Mouse (Mus musculus) embryonic facial prominence, embryonic 12.5 days (tissue): ENCODE results near the gene Stx4a. TPM values are rescaled to one million over a fixed set of nuclear protein-coding genes. Genes with fewer than 3 reads are reported as not detected.
"Not testable (repeated sequence)": the region's sequence is repeated elsewhere in the genome, so short reads cannot be mapped to it uniquely, and the experiment has no call there.

Experiments used
- ATAC-seq: fragments of 200-750 bp; cut with Nextera tagmentation; 2 replicates; pipeline ENCODE4 v1.8.0; 2017; ENCODE audit not compliant: insufficient number of reproducible peaks, insufficient read depth, low FRiP score, low TSS enrichment
- H3K27ac ChIP-seq: fragments of 300-500 bp; sonication (generic); 2 replicates; pipeline ENCODE4 v1.5.1; 2016; ENCODE audit warnings: mild to moderate bottlenecking
- H3K27me3 ChIP-seq: fragments of 300-500 bp; sonication (generic); 2 replicates; pipeline ENCODE4 v1.6.1; 2016; ENCODE audit warnings: mild to moderate bottlenecking, moderate library complexity
- H3K36me3 ChIP-seq: fragments of 300-500 bp; sonication (generic); 2 replicates; pipeline ENCODE4 v1.6.1; 2016; ENCODE audit warnings: mild to moderate bottlenecking
- H3K4me1 ChIP-seq: fragments of 300-500 bp; sonication (generic); 2 replicates; pipeline ENCODE4 v1.6.1; 2016
- H3K4me2 ChIP-seq: fragments of 300-500 bp; sonication (generic); replicated peaks from 2 replicates; pipeline ENCODE4 v1.6.1; 2016; ENCODE audit warnings: mild to moderate bottlenecking, moderate library complexity
- H3K4me3 ChIP-seq: fragments of 300-500 bp; sonication (generic); 2 replicates; pipeline ENCODE4 v1.5.1; 2016; ENCODE audit warnings: mild to moderate bottlenecking
- H3K9ac ChIP-seq: fragments of 300-500 bp; sonication (generic); 2 replicates; pipeline ENCODE4 v1.6.1; 2016; ENCODE audit warnings: mild to moderate bottlenecking, moderate library complexity
- H3K9me3 ChIP-seq: fragments of 300-500 bp; sonication (generic); 2 replicates; pipeline ENCODE4 v1.6.1; 2016; ENCODE audit warnings: mild to moderate bottlenecking, moderate library complexity
- WGBS: fragments of 180-500 bp; shearing (Covaris S2); methylation state at CpG from one replicate; pipeline ENCODE4 v1.1.7; 2016; 5-methylcytosine and 5-hydroxymethylcytosine counted together
- polyA plus RNA-seq: library from polyadenylated mRNA; unstranded; fragments of >200 nt; fragmentation: Nextera tagmentation; extraction: Ambion mirVana; gene quantifications from 2 replicates; pipeline ENCODE4 v1.2.1, GENCODE M21; 2016

The Stx4a gene
- polyA plus RNA-seq, 1 experiment from 2014 or later = 41.5 TPM

DNA sequence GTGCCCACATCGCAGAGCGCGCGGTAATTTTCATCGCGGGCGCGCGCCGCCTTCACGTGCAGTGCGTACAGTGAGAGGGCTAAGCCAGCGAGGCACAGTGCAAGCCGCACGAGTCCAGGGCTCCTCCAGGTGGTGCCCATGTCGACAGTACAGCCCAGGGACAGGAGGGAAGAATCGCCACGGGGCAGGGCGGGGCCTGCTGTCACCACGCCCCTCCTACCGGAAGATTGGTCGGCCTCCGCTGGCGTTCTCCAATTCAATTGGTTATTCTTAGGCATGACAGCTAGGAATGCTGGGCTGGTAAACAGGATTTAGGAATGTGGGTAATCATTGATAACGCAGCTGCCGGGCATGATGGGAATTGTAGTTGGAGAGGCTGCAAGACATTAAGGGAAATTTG lies 71.3 kb downstream of the Stx4a start, which contains the start of the genes Gm21974 and Vkorc1:
Gene Gm21974 (minus strand): TSS at position 13 of the 400 bp plus-strand sequence.
Gene Vkorc1 (minus strand): TSS at position 176 of the 400 bp plus-strand sequence.
- peak; percentile 98 for ATAC-seq
- Histone ChIP-seq H3K36me3 (peaks cover 13% of the 10 kb centered on the region), H3K4me1 (peaks cover 10% of the 10 kb centered on the region; the same call in 1 of the 2 replicates), H3K4me2 (peak within 1 kb of the TSS; percentile 74), H3K27me3 (no peaks in the 10 kb centered on the region), H3K27ac (peak within 1 kb of the TSS; percentile 67), H3K4me3 (peak within 1 kb of the TSS; percentile 59), H3K9me3 (no peaks in the 10 kb centered on the region), H3K9ac (peak within 1 kb of the TSS; percentile 63)
- under 1% methylated on average over 26 of the region's 26 CpGs for WGBS

DNA sequence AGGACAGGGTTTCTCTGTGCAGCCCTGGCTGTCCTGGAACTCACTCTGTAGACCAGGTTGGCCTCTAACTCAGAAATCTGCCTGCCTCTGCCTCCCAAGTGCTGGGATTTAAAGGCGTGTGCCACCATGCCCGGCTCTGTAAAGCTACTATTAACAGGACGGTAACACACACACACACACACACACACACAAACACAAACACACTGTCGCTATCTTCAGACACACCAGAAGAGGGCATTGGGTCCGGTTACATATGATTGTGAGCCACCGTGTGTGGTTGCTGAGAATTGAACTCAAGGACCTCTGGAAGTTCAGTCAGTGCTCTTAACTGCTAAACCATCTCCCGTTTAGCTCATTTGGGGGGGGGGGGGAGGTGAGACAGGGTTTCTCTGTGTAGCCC lies 71.8 kb downstream of the Stx4a start:
- WGBS = 72% methylated on average over 7 of the region's 7 CpGs
- H3K9ac ChIP-seq, H3K9me3 ChIP-seq, ATAC-seq, H3K27me3 ChIP-seq: not testable (repeated sequence)
- Histone ChIP-seq H3K27ac (peak overlapping the region; percentile 32; the same call in 1 of the 2 replicates), H3K4me3 (peak overlapping the region; percentile 59; the same call in 1 of the 2 replicates), H3K4me1 (peaks cover 10% of the 10 kb centered on the region; the same call in 1 of the 2 replicates), H3K36me3 (peaks cover 13% of the 10 kb centered on the region), H3K4me2 (peak overlapping the region; percentile 74)

DNA sequence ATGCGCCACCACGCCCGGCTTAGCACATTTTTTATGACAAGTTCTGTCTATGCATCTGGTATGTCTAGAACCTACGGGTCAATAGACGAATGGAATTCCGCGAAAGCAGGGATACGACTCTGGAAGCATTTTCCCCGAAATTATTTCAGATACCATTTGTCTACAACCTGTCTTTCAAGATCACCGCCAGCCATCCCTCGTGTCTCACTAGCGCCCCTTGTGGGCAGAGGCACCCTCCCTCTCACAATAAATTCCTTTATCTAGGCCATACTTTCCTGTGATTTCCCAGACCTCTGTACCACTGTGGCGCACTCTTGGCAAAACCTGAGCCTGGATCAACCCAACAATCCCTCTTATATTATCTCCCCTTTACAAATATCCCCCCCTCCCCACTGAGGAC lies 72.3 kb downstream of the Stx4a start:
- Histone ChIP-seq H3K9ac (no peak overlapping the region), H3K4me1 (peaks cover 10% of the 10 kb centered on the region; the same call in 1 of the 2 replicates), H3K27ac (no peak overlapping the region), H3K4me2 (no peak overlapping the region), H3K4me3 (no peak overlapping the region), H3K27me3 (no peaks in the 10 kb centered on the region), H3K36me3 (peaks cover 13% of the 10 kb centered on the region), H3K9me3 (no peaks in the 10 kb centered on the region)
- ATAC-seq = no peak
- WGBS = 57% methylated on average over 13 of the region's 13 CpGs

DNA sequence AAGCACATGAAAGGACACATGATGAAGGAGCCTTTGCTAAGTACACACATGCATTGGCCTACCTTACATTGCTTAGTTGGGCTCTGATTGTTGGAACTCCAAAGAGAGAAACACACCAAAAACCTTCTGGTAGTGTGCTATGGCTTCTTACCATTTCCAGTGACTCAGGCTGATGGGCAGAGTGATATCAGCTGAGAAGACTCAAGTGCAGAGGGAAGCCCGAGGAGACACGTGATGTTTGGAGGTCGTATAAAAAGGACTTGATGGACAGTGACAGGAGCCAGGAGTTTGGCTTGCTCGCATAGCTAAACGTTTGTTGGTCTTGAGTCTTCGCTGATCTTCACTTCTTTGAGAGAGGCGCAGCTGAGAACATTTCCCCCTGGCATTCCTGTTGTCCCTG lies 73.4 kb downstream of the Stx4a start:
- no peak for ATAC-seq
- no peak overlapping the region for H3K4me2 ChIP-seq
- H3K4me3 ChIP-seq = no peak overlapping the region
- H3K27me3 ChIP-seq = no peaks in the 10 kb centered on the region
- peaks cover 10% of the 10 kb centered on the region; the same call in 1 of the 2 replicates for H3K4me1 ChIP-seq
- H3K9me3 ChIP-seq = no peaks in the 10 kb centered on the region
- peaks cover 10% of the 10 kb centered on the region for H3K36me3 ChIP-seq
- H3K9ac ChIP-seq = no peak overlapping the region
- 89% methylated on average over 7 of the region's 7 CpGs for WGBS
- H3K27ac ChIP-seq = no peak overlapping the region

- WGBS = 35% methylated on average over 10 of the region's 10 CpGs
- no peak overlapping the region for H3K4me3 ChIP-seq
- no peak for ATAC-seq
- H3K9ac ChIP-seq = no peak overlapping the region
- peaks cover 10% of the 10 kb centered on the region; the same call in 1 of the 2 replicates for H3K4me1 ChIP-seq
- H3K27ac ChIP-seq = no peak overlapping the region
- no peaks in the 10 kb centered on the region for H3K9me3 ChIP-seq
- H3K27me3 ChIP-seq = no peaks in the 10 kb centered on the region
- H3K36me3 ChIP-seq = 0 out of 2 replicates have a peak, but pooled peaks cover 1% of the 10 kb centered on the region
- no peak overlapping the region for H3K4me2 ChIP-seq
Measured at GRCm38 (mm10) chr7:127898179-127898956, 74.3 kb downstream of the Stx4a start.

Other genes with a start within 250 kb of the Stx4a start
- 11.0 and 11.3 TPM in 2 replicates for gene Ccdc189, start 235.7 kb upstream of the Stx4a start, polyA plus RNA-seq
- 63.0 and 66.2 TPM in 2 replicates for gene Rnf40, start 235.5 kb upstream of the Stx4a start, polyA plus RNA-seq
- 24.6 and 25.1 TPM in 2 replicates for gene Zfp629, start 208.5 kb upstream of the Stx4a start, polyA plus RNA-seq
- gene Bcl7c, start 115.4 kb upstream of the Stx4a start, polyA plus RNA-seq = 127 and 141 TPM in 2 replicates
- gene Ctf1, start 111.6 kb upstream of the Stx4a start, polyA plus RNA-seq = 27.7 and 30.5 TPM in 2 replicates
- 0.55 and 0.68 TPM in 2 replicates for gene Ctf2, start 92.1 kb upstream of the Stx4a start, polyA plus RNA-seq
- gene Fbxl19, start 79.8 kb upstream of the Stx4a start, polyA plus RNA-seq = 11.8 and 11.9 TPM in 2 replicates
- gene Orai3, start 54.5 kb upstream of the Stx4a start, polyA plus RNA-seq = 16.7 and 17.5 TPM in 2 replicates
- gene Setd1a, start 47.6 kb upstream of the Stx4a start, polyA plus RNA-seq = 25.5 and 26.5 TPM in 2 replicates
- gene Gm49388, start 38.7 kb upstream of the Stx4a start, polyA plus RNA-seq = not detected in 2 replicates
- gene Hsd3b7, start 23.7 kb upstream of the Stx4a start, polyA plus RNA-seq = 10.3 and 10.9 TPM in 2 replicates
- 9.1 and 10.0 TPM in 2 replicates for gene Stx1b, start 255 bp downstream of the Stx4a start, polyA plus RNA-seq
- gene Zfp646, start 51.9 kb downstream of the Stx4a start, polyA plus RNA-seq = 15.6 and 16.2 TPM in 2 replicates
- gene Zfp668, start 52.5 kb downstream of the Stx4a start, polyA plus RNA-seq = 31.8 and 32.9 TPM in 2 replicates
- 1.2 and 1.3 TPM in 2 replicates for gene Prss53, start 66.7 kb downstream of the Stx4a start, polyA plus RNA-seq
- gene Gm21974, start 71.2 kb downstream of the Stx4a start, polyA plus RNA-seq = not detected in 2 replicates
- 88.6 and 93.5 TPM in 2 replicates for gene Vkorc1, start 71.3 kb downstream of the Stx4a start, polyA plus RNA-seq
- gene Bckdk, start 79.8 kb downstream of the Stx4a start, polyA plus RNA-seq = 86.9 and 88.2 TPM in 2 replicates
- gene Kat8, start 88.2 kb downstream of the Stx4a start, polyA plus RNA-seq = 50.9 and 53.7 TPM in 2 replicates
- gene Prss8, start 105.8 kb downstream of the Stx4a start, polyA plus RNA-seq = 8.3 and 8.4 TPM in 2 replicates
- 10.5 and 11.2 TPM in 2 replicates for gene Prss36, start 122.4 kb downstream of the Stx4a start, polyA plus RNA-seq
- gene Fus, start 143.2 kb downstream of the Stx4a start, polyA plus RNA-seq = 582 and 594 TPM in 2 replicates
- 11.2 and 13.6 TPM in 2 replicates for gene Pycard, start 169.6 kb downstream of the Stx4a start, polyA plus RNA-seq
- 0.34 and 0.45 TPM in 2 replicates for gene Trim72, start 179.7 kb downstream of the Stx4a start, polyA plus RNA-seq
- 0.74 and 0.88 TPM in 2 replicates for gene Itgam, start 238.3 kb downstream of the Stx4a start, polyA plus RNA-seq
- gene Gm49368, start 238.4 kb downstream of the Stx4a start, polyA plus RNA-seq = not detected in 2 replicates